Mouse (Mus musculus) right cerebral cortex, postnatal 25 days (tissue): ENCODE data around the gene Cfap45.
A peak's percentile ranks its signal among the peaks of the same experiment; 100 is the strongest.

Source experiments
- DNase-seq: peaks from one replicate; pipeline ENCODE4 v3.0.0; 2022

Gene Cfap45

DNA sequence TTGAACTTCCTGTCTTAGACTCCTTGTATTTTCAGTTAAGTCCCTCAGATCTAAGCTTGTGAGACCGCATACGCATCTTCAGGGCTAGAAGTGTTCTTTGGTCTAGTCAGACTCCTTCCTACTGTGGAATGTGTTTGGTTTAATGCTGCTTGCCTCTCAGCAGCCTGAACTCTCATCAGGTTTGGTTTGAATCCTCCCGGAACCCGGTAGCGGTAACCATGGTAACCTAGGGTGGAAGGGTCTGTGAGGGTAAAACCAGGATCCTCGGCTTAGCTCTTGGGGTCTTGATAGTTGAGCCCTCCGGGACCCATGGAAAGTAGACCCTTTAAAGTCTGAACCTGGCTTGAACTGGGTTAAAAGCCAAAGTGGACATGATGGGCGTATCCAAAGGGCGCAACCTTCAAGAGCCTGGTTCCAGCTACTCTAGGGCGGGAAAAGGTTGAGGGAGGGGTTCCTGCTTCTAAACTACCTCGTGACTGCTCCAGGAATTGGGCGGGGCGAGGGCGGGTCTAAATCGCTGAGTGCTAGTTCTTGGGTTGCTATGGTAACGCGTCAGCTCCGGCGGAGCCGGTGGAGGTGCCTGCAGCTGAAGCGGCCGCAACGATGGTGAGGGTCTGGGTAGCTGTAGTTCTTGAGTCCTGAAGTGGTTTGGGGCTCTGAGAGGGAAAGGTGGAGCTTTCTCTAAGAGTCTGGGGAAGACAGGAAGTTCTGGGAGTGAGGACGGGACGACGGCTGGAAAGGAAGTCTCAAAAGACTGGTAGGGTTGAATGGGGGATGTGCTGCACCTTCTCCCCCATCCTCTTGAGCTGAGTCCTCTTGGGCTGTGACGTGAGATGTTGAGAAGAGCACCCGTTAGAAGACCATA, at the start of gene Cfap45:
Cfap45 (plus strand) TSS at position 226 of the 865 bp plus-strand sequence.
- peak; percentile 82 for DNase-seq

GRCm38 (mm10) chr1:172472909-172473308, 47.7 kb upstream of the Cfap45 start:
- no peak for DNase-seq

- no peak for DNase-seq
These were observed 46.4 kb upstream of the Cfap45 start for GRCm38 (mm10) chr1:172474196-172474595.

- no peak for DNase-seq
These were observed 45.4 kb upstream of the Cfap45 start, which contains the start of gene Slamf9 for GRCm38 (mm10) chr1:172475054-172475741. TSS of gene Slamf9 (plus strand) at chr1:172475358.

DNA sequence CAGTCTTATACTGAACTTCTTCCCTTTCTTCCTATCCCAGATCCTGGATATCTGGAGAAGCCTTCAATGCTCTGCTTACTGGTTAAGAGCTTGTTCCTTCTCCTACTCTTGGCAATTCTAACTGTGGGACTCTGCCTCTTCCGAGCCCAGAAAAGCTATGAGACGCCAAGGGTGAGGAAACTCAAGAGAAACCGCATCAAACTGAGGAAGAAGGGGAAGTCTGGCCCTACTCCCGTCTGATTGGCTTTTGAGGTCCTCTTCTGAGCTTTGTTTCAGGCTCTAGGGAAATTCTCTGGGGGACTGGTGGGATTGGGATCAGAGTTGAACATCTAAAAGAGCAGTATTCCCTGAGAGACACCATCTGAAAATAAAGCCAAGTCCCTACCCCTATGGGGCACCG, 42.6 kb upstream of the Cfap45 start:
- DNase-seq = no peak

DNA sequence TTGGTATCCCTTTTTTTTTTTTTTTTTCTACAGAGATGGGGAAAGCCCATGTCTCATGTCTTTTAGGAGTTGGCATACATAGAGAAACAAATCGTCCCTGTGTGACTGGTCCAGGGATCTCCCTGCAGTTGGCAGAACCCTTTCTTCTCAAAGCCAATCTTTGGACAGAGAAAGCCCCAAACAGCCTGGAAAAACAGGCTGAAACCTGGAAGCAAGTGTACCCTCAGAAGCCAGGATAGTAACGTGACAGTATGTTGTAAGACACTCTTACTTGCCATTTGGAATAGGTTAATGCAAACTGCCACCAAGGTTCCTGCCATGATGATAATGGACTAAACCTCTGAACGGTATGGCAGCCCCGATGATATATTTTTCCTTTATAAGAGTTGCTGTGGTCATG, 40.2 kb upstream of the Cfap45 start:
- no peak for DNase-seq

DNA sequence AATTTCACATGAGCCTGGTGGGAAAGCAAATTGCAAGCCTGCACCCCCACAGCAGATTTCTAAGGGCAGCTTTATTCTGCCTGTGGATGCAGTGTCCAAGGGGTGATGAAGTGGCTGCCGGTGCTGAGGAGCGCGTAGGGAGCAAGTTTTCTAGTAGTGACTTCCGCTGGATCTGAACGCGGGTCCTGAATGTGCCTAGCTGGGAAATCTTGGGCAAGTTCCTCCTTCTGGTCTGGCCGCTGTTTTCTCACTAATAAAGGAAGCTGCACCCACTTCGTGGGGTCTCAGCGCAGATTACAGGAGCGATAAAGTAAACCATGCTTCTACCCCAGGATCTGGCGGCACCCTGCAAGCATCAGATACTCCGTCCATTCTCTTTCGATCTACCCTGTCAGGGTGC, 39.5 kb upstream of the Cfap45 start:
- DNase-seq = no peak

- peak; percentile 93 for DNase-seq
These were observed 38.9 kb upstream of the Cfap45 start, which contains the start of gene Igsf9 for GRCm38 (mm10) chr1:172481540-172482280. TSS of gene Igsf9 (plus strand) at chr1:172481788.

DNA sequence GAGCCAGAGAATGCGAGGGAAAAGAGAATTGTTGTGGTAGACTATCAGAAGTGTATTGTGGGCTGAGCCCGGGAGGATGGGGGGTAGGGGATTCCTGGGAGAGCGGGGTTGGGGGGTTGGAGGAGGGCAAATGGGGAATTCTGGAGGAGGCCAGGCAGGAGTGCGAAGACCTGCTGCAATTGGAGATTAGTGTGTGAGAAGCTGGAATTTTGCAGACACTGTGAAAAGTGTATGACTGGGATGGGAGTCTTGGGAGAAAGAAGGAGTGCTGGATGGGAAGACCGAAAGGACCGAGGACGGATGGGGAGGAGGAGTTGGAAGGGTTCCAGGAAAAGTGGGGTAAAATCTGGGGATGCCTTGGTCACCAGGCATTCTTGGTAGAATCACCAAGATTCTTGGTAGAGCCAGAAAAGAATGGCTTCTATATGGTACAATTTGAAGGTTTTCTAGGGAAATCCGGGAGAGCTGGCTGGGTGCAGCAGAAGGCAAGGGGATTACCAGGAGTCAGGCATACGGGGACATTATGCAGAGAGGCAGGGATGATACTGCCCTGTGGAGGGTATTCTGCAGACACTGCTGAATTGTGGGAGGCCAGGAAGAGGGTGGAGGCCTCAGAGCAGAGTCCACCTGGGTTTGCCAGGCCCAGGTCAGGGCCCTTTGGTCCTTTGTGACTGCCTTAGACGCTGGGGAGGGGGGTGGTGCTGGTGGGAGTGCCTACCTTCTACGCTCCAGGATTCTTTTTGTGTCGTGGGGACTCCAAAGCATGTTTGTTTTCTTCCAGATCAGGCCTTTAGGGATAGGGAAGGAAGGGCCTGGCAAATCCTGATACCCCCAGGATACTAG, 37.9 kb upstream of the Cfap45 start:
- DNase-seq = no peak

GRCm38 (mm10) chr1:172483361-172483660, 37.3 kb upstream of the Cfap45 start:
- DNase-seq = no peak

DNA sequence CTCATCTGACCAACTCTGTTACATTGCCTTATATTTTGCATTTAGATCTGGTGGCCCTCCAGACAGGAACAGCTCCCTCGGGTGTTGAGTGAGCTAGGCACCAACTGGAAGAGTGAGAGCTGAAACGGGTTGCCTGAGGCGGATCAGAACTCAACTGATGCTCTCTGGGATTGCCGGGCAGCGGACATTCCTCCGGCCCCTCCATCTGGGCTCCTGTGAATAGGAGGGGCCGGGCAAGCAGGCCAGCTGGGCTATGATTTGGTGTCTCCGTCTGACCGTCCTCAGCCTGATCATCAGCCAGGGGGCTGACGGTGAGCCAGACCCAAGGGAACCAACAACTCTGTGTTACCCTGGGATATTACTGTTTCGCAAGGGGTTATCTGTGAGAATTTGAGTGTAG, 36.4 kb upstream of the Cfap45 start:
- no peak for DNase-seq

- no peak for DNase-seq
These were observed 35.9 kb upstream of the Cfap45 start for GRCm38 (mm10) chr1:172484671-172485070.

DNA sequence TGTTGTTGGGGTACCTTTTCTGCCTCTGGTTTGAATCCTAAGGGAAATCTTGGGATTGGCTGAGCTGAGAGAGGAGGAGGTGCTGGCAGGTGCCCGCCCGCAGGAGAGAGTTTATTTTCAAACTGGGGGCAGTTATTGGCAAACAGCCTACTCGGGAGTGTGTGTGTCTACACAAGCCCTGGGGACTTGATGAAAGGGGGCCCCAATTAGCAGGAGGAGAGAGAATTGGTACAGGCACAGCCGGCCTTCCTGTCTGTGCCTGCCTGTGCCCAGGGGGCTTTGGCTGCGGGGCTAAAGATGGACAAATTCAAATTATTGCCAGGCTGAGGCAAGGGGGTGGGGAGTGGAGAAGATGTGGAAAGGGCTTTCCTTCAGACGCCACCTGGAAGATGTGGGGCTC, 34.8 kb upstream of the Cfap45 start:
- DNase-seq = no peak

GRCm38 (mm10) chr1:172486236-172486635, 34.4 kb upstream of the Cfap45 start:
- no peak for DNase-seq

DNA sequence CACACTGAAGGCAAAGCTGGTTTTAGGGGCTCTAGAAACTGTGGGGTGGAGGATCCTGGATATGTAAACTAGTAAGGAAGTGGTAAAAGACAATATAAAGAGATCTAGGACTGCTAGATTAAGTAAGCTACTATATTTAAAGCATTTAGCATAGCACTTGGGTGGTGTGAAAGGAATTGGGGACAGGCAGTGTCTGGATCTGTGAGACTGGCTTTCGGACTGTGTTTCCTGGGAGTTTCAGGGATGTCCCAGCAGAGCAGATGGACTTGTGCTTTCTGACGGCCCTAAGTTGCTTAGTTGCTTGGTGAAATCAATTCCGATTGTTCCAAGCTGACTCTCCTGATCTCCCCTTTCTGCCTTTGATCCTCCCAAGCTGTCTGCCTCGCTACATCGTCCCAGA, 34.0 kb upstream of the Cfap45 start:
- DNase-seq = no peak

GRCm38 (mm10) chr1:172487859-172488258, 32.7 kb upstream of the Cfap45 start:
- no peak for DNase-seq

DNA sequence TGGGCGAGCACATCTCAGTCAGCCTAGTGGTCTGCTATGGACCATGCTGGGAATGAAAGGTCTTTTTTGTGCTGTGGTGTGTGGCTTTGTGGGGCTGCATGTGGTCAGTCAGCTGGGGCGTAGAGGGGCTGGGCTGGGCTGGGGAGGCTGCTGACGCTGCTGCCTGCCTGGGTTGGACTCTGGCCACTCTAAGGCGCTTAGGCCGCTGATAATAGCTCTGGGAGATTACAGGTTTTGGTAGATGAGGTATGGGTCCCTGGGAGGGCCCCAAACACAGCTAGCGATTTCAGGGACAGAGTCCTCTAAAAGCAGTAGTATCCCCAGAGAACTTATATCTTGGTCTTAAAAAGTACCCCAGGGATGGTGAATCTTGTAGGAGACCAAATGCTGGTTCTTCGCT, 31.8 kb upstream of the Cfap45 start:
- no peak for DNase-seq

DNA sequence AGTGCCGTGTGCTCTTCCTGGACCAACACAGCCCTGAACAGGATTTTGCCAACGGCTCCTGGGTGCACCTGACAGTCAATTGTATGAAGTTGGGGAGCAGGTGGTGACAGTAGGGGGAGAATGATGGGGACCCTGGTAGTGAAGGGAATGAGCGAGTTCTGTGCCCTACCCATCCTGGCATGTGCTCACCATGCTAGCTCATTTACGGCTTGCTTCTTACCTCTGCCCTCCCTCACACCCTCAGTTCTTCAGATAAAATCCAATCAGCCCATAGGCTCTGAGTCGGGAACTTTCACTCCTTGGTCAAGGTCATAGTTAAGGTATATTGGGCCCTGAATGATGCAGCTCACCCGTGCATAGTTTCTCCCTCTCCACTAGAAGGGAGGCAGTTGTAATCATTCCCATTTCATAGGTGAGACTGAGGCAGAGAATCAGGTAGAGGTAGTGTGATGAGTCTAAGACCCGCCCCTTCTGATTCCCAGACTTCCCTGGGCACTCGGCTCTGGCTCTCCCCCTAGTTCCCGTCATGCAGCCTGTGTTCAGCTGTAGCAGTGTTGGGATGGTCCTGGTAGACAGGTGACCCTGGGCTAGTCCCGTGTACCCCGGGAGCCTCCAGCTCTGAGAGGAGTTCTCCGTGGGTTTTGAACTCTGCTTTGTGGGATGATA, 30.9 kb upstream of the Cfap45 start:
- no peak for DNase-seq

GRCm38 (mm10) chr1:172490261-172490661, 30.3 kb upstream of the Cfap45 start:
- DNase-seq = peak; percentile 87

- no peak for DNase-seq
These were observed 28.6 kb upstream of the Cfap45 start for GRCm38 (mm10) chr1:172492047-172492446.

- no peak for DNase-seq
These were observed 27.1 kb upstream of the Cfap45 start for GRCm38 (mm10) chr1:172493516-172493915.

GRCm38 (mm10) chr1:172496030-172496429, 24.6 kb upstream of the Cfap45 start:
- no peak for DNase-seq
